Mouse (Mus musculus) megakaryocyte progenitor cell, adult 5-6 weeks (primary cell): Measurements from ENCODE around the gene Sh2b1. TPM values are rescaled to one million over a fixed set of nuclear protein-coding genes. Genes with fewer than 3 reads are reported as not detected.

ENCODE experiments used
- ATAC-seq: replicated peaks from 2 replicates; pipeline ENCODE4 v1.8.0; 2016; ENCODE audit warnings: mild to moderate bottlenecking, moderate TSS enrichment, inconsistent platforms; ENCODE audit not compliant: poor library complexity
- total RNA-seq, 2 experiments: library from RNA; stranded (forward) in 1 of 2; stranded (reverse) in 1 of 2; fragments of 157-497, 149-512 nt in 1 of 2; fragments of 200-1000 nt in 1 of 2; gene quantifications; 2 replicates each; pipeline versions ENCODE4 v1.2.3 to v1.2.4; 2015 to 2017

Gene Sh2b1
- total RNA-seq, 2 experiments from 2014 or later = 20.1 to 33.4 TPM

DNA sequence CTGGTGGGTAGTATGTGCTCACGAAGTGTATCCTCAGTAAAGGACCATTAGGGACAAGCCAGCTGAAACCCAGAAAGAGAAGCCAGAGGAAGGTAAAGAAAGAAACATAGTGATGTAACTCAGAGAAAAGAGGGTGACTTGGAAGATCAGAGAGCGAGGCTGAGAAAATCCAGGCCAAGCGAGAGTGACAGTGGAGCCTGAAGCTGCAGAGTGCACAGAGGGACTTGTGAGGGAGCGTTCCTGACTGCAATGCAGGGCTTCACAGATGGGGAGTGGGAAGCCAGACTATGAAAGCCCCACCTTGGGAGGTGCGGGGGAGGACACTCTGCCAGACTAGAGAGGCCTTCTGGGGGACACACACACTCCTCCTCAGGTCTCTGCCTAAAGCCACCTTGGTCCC is 17.0 kb downstream of the Sh2b1 start:
- no peak for ATAC-seq

DNA sequence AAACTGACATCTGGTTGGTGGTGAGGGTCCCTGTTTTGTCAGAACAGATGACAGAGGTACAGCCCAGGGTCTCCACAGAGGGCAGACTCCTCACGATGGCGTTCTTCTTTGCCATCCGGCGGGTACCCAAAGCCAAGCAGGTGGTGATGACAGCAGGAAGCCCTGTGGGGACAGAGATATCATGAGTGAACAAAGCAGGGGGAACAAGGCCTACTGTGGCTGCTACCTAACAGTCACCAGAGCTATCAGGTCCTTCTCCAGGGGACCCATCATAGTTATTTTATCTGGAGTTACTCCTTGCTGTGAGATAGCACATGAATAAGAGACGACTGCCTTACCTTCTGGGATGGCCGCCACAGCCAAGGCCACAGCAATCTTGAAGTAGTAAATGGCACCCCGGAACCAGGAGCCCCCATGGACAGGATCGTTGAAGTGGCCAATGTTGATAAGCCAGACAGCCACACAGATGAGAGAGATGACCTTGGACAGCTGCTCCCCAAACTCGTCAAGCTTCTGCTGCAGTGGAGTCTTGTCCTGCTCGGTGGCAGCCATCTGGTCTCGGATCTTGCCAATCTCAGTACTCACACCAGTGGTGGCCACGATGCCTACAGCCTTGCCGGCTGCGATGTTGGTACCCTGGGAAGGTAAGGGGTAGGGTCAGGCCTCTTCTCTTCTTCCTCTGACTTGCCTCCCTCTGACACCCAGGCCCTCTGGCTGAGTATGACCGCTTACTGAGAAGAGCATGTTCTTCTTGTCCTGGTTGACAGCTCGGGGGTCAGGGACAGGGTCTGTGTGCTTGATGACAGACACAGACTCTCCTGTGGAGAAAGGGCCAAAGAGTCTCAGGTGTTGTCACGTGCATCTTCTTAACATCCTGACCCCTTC is 18.6 kb downstream of the Sh2b1 start:
- ATAC-seq = peak; percentile 83

- ATAC-seq = no peak
Observed at GRCm38 (mm10) chr7:126455242-126455641, 20.0 kb downstream of the Sh2b1 start.

GRCm38 (mm10) chr7:126453861-126454260 is 21.4 kb downstream of the Sh2b1 start:
- ATAC-seq = no peak

DNA sequence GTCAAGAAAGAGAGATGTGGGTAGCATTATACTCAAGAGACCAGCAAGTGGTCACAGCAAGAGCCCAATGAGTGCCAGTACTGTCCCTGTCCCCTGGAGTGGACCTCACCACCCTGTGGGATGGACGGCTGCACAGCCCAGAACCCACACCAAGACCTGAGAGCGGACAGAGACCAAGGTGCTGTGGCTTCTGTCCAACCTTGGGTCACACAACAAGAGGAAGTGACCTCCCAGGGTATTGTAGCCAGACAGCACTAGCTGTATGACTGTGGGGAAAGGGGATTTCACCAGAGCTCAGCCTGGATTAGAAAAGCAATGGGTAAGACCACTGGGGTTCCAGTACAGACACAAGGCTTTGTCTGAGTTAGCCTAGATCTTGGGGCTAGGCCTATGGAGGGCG is 23.0 kb downstream of the Sh2b1 start:
- no peak for ATAC-seq

GRCm38 (mm10) chr7:126450641-126451040 is 24.6 kb downstream of the Sh2b1 start:
- ATAC-seq = no peak

- no peak for ATAC-seq
Observed at GRCm38 (mm10) chr7:126449991-126450390, 25.2 kb downstream of the Sh2b1 start.

- peak; percentile 59 for ATAC-seq
Observed at GRCm38 (mm10) chr7:126448481-126448880, 26.7 kb downstream of the Sh2b1 start.

GRCm38 (mm10) chr7:126446217-126446616 is 29.0 kb downstream of the Sh2b1 start:
- no peak for ATAC-seq

DNA sequence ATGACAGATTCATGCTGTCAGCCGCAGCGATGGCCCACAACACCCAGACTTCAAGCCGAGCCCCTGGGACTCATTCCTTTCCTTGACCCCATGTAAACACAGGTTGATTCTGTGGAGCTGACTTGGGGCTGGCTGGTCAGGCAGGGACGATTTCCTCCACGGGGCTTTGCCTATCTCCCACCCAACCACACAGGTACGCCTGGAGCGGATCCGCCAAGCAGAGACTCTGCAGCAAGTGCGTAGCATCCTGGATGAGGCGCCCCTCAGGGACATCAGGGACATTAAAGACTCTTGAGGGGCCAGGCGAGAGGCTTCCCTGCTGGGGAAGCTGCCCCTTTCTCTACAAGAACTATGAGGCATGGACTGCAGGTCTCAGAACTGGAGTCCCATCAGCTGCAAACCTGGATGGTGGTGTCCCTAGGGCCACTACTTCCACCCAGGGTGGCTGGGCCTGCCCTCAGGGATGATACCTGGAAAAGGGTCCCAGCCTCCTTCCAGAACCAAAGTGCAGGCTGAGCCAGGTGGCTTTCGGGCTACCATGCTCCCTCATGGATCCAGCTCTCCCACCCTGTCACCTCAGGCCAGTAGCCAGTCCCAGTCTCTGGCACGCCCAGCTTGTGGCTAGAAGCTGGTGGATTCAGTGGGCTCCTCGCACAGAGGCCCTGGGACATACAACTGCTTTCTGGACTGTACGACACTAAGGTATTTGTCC is 30.0 kb downstream of the Sh2b1 start:
- ATAC-seq = no peak

GRCm38 (mm10) chr7:126444536-126444935 is 30.7 kb downstream of the Sh2b1 start:
- no peak for ATAC-seq

GRCm38 (mm10) chr7:126443997-126444396 is 31.2 kb downstream of the Sh2b1 start:
- no peak for ATAC-seq

DNA sequence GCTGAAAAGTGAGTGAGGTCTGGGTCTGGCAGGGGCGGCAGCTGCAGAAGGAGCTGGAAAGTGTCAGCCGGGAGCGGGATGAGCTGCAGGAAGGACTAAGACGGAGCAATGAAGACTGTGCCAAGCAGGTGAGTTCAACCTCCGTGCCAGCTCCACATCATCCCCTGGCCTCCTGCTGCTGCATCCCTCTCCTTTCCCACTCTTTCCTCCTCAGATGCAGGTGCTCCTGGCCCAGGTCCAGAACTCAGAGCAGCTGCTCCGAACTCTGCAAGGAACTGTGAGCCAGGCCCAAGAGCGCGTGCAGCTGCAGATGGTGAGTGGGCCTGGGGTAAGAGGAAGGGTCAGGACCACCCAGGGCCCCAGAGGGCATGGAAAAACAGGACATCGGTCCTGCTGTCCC is 35.1 kb downstream of the Sh2b1 start:
- no peak for ATAC-seq

GRCm38 (mm10) chr7:126436851-126437250 is 38.4 kb downstream of the Sh2b1 start:
- ATAC-seq = peak; percentile 98

DNA sequence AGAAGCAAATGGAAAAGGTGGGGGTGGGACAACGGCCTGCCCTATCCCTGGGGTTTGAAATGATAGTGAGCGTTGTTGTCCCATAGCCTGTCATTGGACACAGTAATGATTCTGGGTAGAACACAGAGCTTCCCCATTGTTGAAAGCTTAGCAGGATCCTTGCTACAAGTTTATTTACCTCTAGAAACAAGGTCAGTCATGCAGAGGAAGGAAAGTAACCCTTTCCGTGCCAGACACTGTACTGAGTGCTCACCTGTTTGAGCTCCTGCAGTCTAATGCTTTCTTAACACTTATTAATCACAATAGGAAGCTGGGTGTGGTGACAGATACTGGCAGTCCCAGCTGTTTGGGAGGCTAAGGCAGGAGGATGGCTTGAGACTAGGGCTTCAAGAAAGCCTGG is 39.4 kb downstream of the Sh2b1 start:
- ATAC-seq = no peak

GRCm38 (mm10) chr7:126434726-126435125 is 40.5 kb downstream of the Sh2b1 start:
- ATAC-seq = no peak

GRCm38 (mm10) chr7:126430167-126430566 is 45.1 kb downstream of the Sh2b1 start:
- ATAC-seq = no peak

- no peak for ATAC-seq
Observed at GRCm38 (mm10) chr7:126429503-126429898, 45.7 kb downstream of the Sh2b1 start.

DNA sequence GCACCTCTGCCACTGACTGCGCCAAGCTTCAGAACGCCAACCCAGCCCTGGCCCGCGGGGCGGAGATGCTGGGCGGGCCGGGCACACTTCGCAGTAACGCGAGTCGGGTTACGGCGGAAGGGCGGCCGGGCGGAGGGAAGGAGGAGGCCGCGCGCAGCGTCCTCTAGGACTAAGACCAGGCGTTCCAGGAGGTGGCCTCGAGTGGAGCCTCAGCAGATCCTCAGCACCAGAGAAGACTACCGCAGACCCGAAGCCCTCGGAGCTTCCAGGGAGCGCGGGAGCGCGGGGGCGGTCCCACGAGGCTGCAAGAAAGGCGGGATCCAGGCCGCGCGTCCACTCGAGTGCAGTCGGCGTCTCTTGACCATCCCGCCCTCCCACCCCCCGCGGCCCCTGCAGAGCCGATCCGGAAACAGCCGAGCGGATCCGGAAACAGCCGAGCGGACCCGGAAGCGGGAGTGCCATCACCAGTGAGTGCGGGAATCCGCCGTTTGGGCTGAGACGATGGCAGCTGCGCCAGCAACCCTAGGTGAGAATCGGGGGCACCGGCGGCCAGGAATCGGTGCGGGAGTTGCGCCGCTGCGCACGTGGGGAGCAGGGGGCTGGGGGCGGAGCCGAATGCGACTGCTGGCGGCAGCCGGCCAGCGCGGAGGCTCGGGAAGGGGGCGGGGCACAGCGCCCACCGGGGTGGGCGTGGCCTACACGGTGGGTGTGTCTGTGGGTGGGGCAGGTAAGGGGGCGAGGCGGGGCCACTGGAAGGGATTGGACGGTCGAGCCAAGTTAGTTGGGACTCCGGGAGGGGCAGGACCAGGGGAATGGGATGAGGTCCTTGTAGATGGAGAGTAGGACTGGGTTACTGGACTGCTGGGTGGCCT is 46.4 kb downstream of the Sh2b1 start, which contains the start of gene Rabep2:
TSS of gene Rabep2 (plus strand) at position 129 of the 872 bp plus-strand sequence.
- peak; percentile 79 for ATAC-seq

DNA sequence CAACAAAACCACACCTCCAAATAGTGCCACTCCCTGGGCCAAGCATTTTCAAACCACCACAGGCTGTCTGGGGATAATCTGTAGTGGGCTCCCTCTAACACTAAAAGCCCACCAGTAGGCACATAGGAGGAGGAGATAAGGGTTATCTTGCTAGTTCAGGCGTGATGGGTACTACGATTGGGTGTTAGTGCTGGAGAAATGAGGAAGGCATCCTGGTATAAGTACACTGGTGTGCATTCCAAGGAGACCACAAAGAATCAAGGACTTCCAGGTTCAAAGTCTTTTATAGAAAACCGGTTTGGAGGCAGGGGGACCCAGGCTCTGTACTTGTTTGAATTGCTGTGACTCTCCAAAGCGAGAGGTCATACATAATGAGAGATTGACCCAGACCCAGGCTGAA is 47.1 kb downstream of the Sh2b1 start:
- peak; percentile 12; the same call in 1 of the 2 replicates for ATAC-seq

DNA sequence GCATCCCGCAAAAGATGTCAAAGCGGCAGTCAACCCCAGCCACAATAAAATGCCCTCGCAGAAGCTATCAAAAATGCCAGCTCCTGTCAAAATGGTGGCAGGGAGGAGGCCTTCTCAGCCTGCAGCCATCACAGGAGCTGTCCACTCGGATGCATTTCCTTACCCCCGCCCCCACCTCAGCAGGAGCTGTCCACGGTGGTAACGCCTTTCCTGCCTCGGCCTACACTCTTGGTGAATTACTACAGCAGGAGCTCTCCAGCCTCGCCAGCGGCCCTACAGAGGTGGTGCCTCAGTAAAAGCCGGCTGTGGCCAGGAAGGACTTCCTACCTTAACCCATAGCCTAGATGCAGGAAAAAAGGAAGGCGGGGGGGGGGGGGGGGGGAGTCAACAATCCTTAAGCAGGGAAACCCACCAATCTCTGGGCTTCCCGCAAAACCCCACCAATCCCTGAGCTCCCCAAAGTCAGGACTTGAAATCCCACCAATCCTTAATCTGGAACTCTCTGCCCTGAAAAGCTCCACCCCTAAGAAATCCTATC is 47.8 kb downstream of the Sh2b1 start:
- ATAC-seq = no peak
